Mouse (Mus musculus) embryonic fibroblast, embryonic 13.5 days (primary cell): ENCODE measurements around the gene Mocs2.

Experiments used
- CTCF ChIP-seq: IDR thresholded peaks from 2 replicates; pipeline ENCODE4 v1.5.1; 2011; ENCODE audit warnings: mild to moderate bottlenecking, control low read depth, low read length, moderate library complexity, borderline replicate concordance; ENCODE audit not compliant: insufficient read depth
- POLR2A ChIP-seq: IDR thresholded peaks from 2 replicates; pipeline ENCODE4 v1.6.1; 2011; ENCODE audit warnings: low read depth, mild to moderate bottlenecking, control low read depth, low read length, moderate library complexity

GRCm38 (mm10) chr13:114840545-114840944 is 22.5 kb downstream of the Mocs2 start:
- no peak for TF ChIP-seq POLR2A
- TF ChIP-seq CTCF, result no peak
